Mouse (Mus musculus): ENCODE measurements around the gene Arhgef26. TPM values are rescaled to one million over a fixed set of nuclear protein-coding genes. Genes with fewer than 3 reads are reported as not detected.

Gene Arhgef26
- total and polyA plus RNA-seq, 3 experiments, result 0.08 TPM; not detected in 2

- peaks cover 0 to 4% of the 10 kb centered on the region in 2 experiments; a peak in 2 of 4 replicates for H3K36me3 ChIP-seq (ENCODE audit: control insufficient read depth in 1 of 2, insufficient read depth in 2 of 2, low read length in 2 of 2)
These were observed 108.1 kb downstream of the Arhgef26 start for GRCm38 (mm10) chr3:62446271-62446670.

GRCm38 (mm10) chr3:62447151-62447550 lies 109.0 kb downstream of the Arhgef26 start:
- no peak overlapping the region for H3K4me3 ChIP-seq (ENCODE audit: control insufficient read depth in 1 of 2, insufficient read depth in 1 of 2, low read depth in 2 of 2, low read length in 2 of 2)
- peaks cover 0 to 4% of the 10 kb centered on the region in 2 experiments; a peak in 2 of 4 replicates for H3K36me3 ChIP-seq (ENCODE audit: control insufficient read depth in 1 of 2, insufficient read depth in 2 of 2, low read length in 2 of 2)
- H3K9me3 ChIP-seq (replicated peaks; ENCODE audit: insufficient read depth, low read length), result no peaks in the 10 kb centered on the region
- peak; percentile 29 for DNase-seq (ENCODE audit: low read depth, low spot score)
- no peak overlapping the region for H3K27ac ChIP-seq (ENCODE audit: control insufficient read depth, low read depth, low read length)
- no peaks in the 10 kb centered on the region for H3K27me3 ChIP-seq (ENCODE audit: control insufficient read depth in 1 of 2, insufficient read depth in 2 of 2, low read length in 2 of 2)
- no peaks in the 10 kb centered on the region for H3K79me2 ChIP-seq (ENCODE audit: control insufficient read depth, insufficient read depth, low read length, poor library complexity)
- TF ChIP-seq RCOR1 (IDR thresholded peaks at IDR 0.05; ENCODE audit: low read depth, low read length), result no peak
- TF ChIP-seq MAX (IDR thresholded peaks at IDR 0.05; ENCODE audit: low read length), result no peak
- no peak for TF ChIP-seq ZNF384 (IDR thresholded peaks at IDR 0.05; ENCODE audit: low read depth, low read length)
- TF ChIP-seq TAL1 (IDR thresholded peaks at IDR 0.05; ENCODE audit: low read length), result no peak
- TF ChIP-seq MAZ (IDR thresholded peaks at IDR 0.05; ENCODE audit: low read depth, low read length), result no peak
- no peak for TF ChIP-seq CHD1 (IDR thresholded peaks at IDR 0.05; ENCODE audit: low read depth, low read length)
- no peak for TF ChIP-seq BHLHE40 (IDR thresholded peaks at IDR 0.05; ENCODE audit: borderline replicate concordance, low read depth, low read length)
- TF ChIP-seq ETS1 (IDR thresholded peaks at IDR 0.05; ENCODE audit: low read depth, low read length), result no peak
- TF ChIP-seq MYB (IDR thresholded peaks at IDR 0.05; ENCODE audit: low read depth, low read length), result no peak
- no peak for TF ChIP-seq ELF1 (IDR thresholded peaks at IDR 0.05; ENCODE audit: low read depth, low read length)
- TF ChIP-seq POLR2AphosphoS5 (IDR thresholded peaks at IDR 0.05; ENCODE audit: borderline replicate concordance, low read depth, low read length), result no peak
- TF ChIP-seq USF1 (IDR thresholded peaks at IDR 0.05; ENCODE audit: low read depth, low read length), result no peak
- no peak for TF ChIP-seq MXI1 (IDR thresholded peaks at IDR 0.05; ENCODE audit: low read depth, low read length)
- H3K9ac ChIP-seq (ENCODE audit: control insufficient read depth, low read depth, low read length, poor library complexity, severe bottlenecking), result no peak overlapping the region
- peaks cover 2 to 7% of the 10 kb centered on the region in 2 experiments; a peak in 2 of 4 replicates for H3K4me1 ChIP-seq (ENCODE audit: control insufficient read depth in 1 of 2, insufficient read depth in 2 of 2, low read length in 2 of 2)

More at GRCm38 (mm10) chr3:62446271-62446670, 108.1 kb downstream of the Arhgef26 start:
- H3K9me3 ChIP-seq (replicated peaks; ENCODE audit: insufficient read depth, low read length), result no peaks in the 10 kb centered on the region
- no peak for DNase-seq (ENCODE audit: low read depth, low spot score)
- no peak overlapping the region for H3K4me3 ChIP-seq (ENCODE audit: control insufficient read depth in 1 of 2, insufficient read depth in 1 of 2, low read depth in 2 of 2, low read length in 2 of 2)
- H3K9ac ChIP-seq (ENCODE audit: control insufficient read depth, low read depth, low read length, poor library complexity, severe bottlenecking), result no peak overlapping the region
- no peaks in the 10 kb centered on the region for H3K27me3 ChIP-seq (ENCODE audit: control insufficient read depth in 1 of 2, insufficient read depth in 2 of 2, low read length in 2 of 2)
- no peak overlapping the region for H3K27ac ChIP-seq (ENCODE audit: control insufficient read depth, low read depth, low read length)
- peak; percentile 61 for TF ChIP-seq GATA1 (IDR thresholded peaks at IDR 0.05; ENCODE audit: low read depth, low read length)
- peak; percentile 7 to 35; a peak in 1 of 4 replicates for TF ChIP-seq EP300 (IDR thresholded peaks at IDR 0.05; ENCODE audit: low read depth in 1 of 2, low read length in 2 of 2)
- TF ChIP-seq MXI1 (IDR thresholded peaks at IDR 0.05; ENCODE audit: low read depth, low read length), result no peak
- TF ChIP-seq CTCF (IDR thresholded peaks at IDR 0.05 in 2 of 3, conservative IDR thresholded peaks at IDR 0.05 in 1 of 3; ENCODE audit: control insufficient read depth in 1 of 3, insufficient read depth in 1 of 3, low read depth in 2 of 3, low read length in 3 of 3, poor library complexity in 1 of 3, severe bottlenecking in 1 of 3), result no peak
- TF ChIP-seq POLR2A (IDR thresholded peaks at IDR 0.05; ENCODE audit: control insufficient read depth in 1 of 2, insufficient read depth in 1 of 2, low read depth in 1 of 2, low read length in 2 of 2, poor library complexity in 1 of 2), result no peak
- TF ChIP-seq CHD1 (IDR thresholded peaks at IDR 0.05; ENCODE audit: low read depth, low read length), result no peak
- no peak for TF ChIP-seq HCFC1 (IDR thresholded peaks at IDR 0.05; ENCODE audit: low read depth, low read length)
- TF ChIP-seq NRF1 (IDR thresholded peaks at IDR 0.05; ENCODE audit: insufficient read depth, low read depth, low read length, poor library complexity, severe bottlenecking), result no peak
- no peak for TF ChIP-seq CHD2 (IDR thresholded peaks at IDR 0.05; ENCODE audit: low read length)
- TF ChIP-seq TCF12 (IDR thresholded peaks at IDR 0.05; ENCODE audit: low read depth, low read length), result 0 out of 2 replicates have a peak, but pooled peaks have one; percentile 58
- peaks cover 2 to 7% of the 10 kb centered on the region in 2 experiments; a peak in 2 of 4 replicates for H3K4me1 ChIP-seq (ENCODE audit: control insufficient read depth in 1 of 2, insufficient read depth in 2 of 2, low read length in 2 of 2)
- H3K79me2 ChIP-seq (ENCODE audit: control insufficient read depth, insufficient read depth, low read length, poor library complexity), result no peaks in the 10 kb centered on the region
